Mouse (Mus musculus) hindbrain, postnatal 0 days (tissue): ENCODE data around the gene 1700012B09Rik. TPM values are rescaled to one million over a fixed set of nuclear protein-coding genes. Genes with fewer than 3 reads are reported as not detected.

Source experiments
- ATAC-seq: fragments of 200-750 bp; cut with Nextera tagmentation; 2 replicates; pipeline ENCODE4 v1.8.0; 2017; ENCODE audit warnings: mild to moderate bottlenecking, moderate TSS enrichment, moderate library complexity
- DNase-seq: peaks from one replicate; pipeline ENCODE4 v3.0.0-alpha.2; 2015; ENCODE audit warnings: low spot score
- H3K27ac ChIP-seq: fragments of 300-500 bp; sonication (generic); 2 replicates; pipeline ENCODE4 v1.5.1; 2014; ENCODE audit warnings: mild to moderate bottlenecking
- H3K27me3 ChIP-seq: fragments of 300-500 bp; sonication (generic); 2 replicates; pipeline ENCODE4 v1.6.1; 2014; ENCODE audit warnings: low read length, mixed read lengths; ENCODE audit not compliant: insufficient read depth
- H3K36me3 ChIP-seq: fragments of 300-500 bp; sonication (generic); 2 replicates; pipeline ENCODE4 v1.6.1; 2014; ENCODE audit warnings: low read length, mixed read lengths; ENCODE audit not compliant: insufficient read depth
- H3K4me1 ChIP-seq: fragments of 300-500 bp; sonication (generic); 2 replicates; pipeline ENCODE4 v1.6.1; 2014; ENCODE audit warnings: antibody characterized with exemption, low read length, mixed read lengths; ENCODE audit not compliant: insufficient read depth
- H3K4me2 ChIP-seq: fragments of 300-500 bp; sonication (generic); 2 replicates; pipeline ENCODE4 v1.6.1; 2014; ENCODE audit warnings: low read depth, mild to moderate bottlenecking, low read length, moderate library complexity, mixed read lengths
- H3K4me3 ChIP-seq: fragments of 300-500 bp; sonication (generic); 2 replicates; pipeline ENCODE4 v1.5.1; 2014; ENCODE audit warnings: low read length
- H3K9ac ChIP-seq: fragments of 300-500 bp; sonication (generic); replicated peaks from 2 replicates; pipeline ENCODE4 v1.6.1; 2014; ENCODE audit warnings: mild to moderate bottlenecking, low read length, moderate library complexity, mixed read lengths
- H3K9me3 ChIP-seq: fragments of 300-500 bp; sonication (generic); 2 replicates; pipeline ENCODE4 v1.6.1; 2016; ENCODE audit warnings: low read length, mixed read lengths
- CTCF ChIP-seq: IDR thresholded peaks from 2 replicates; pipeline ENCODE4 v1.5.1; 2016; ENCODE audit warnings: antibody characterized with exemption, control low read depth, low read depth
- WGBS: fragments of 180-500 bp; shearing (Covaris S2); extraction: QIAGEN DNeasy Blood & Tissue Kit; methylation state at CpG from one replicate; pipeline ENCODE4 v1.1.7; 2014; 5-methylcytosine and 5-hydroxymethylcytosine counted together
- polyA plus RNA-seq: library from polyadenylated mRNA; unstranded; fragments of >200 nt; fragmentation: Nextera tagmentation; extraction: Ambion mirVana; gene quantifications from 2 replicates; pipeline ENCODE4 v1.2.1, GENCODE M21; 2015
- total RNA-seq: library from RNA; depleted of rRNA; stranded (reverse); fragments of >200 nt; gene quantifications from 2 replicates; pipeline ENCODE4 v1.2.3, GENCODE M21; 2014; rRNA removed

The 1700012B09Rik gene
- total RNA-seq: 0.42 and 2.3 TPM in 2 replicates
- polyA plus RNA-seq: 4.0 and 5.0 TPM in 2 replicates

GRCm38 (mm10) chr9:14770803-14771471 lies at the start of gene 1700012B09Rik:
TSS of gene 1700012B09Rik (minus strand) at chr9:14771030.
- H3K27ac ChIP-seq: no peak within 1 kb of the TSS
- DNase-seq: peak; percentile 30
- H3K4me1 ChIP-seq: peaks cover 3% of the 10 kb centered on the region; the same call in 1 of the 2 replicates
- H3K9me3 ChIP-seq: no peaks in the 10 kb centered on the region
- H3K4me2 ChIP-seq: peak within 1 kb of the TSS; percentile 35; the same call in 1 of the 2 replicates
- no peaks in the 10 kb centered on the region for H3K36me3 ChIP-seq
- ATAC-seq: peak; percentile 72
- 13% methylated on average over 23 of the region's 23 CpGs for WGBS
- H3K27me3 ChIP-seq: no peaks in the 10 kb centered on the region
- TF ChIP-seq CTCF: no peak
- no peak within 1 kb of the TSS for H3K4me3 ChIP-seq
- H3K9ac ChIP-seq: no peak within 1 kb of the TSS

DNA sequence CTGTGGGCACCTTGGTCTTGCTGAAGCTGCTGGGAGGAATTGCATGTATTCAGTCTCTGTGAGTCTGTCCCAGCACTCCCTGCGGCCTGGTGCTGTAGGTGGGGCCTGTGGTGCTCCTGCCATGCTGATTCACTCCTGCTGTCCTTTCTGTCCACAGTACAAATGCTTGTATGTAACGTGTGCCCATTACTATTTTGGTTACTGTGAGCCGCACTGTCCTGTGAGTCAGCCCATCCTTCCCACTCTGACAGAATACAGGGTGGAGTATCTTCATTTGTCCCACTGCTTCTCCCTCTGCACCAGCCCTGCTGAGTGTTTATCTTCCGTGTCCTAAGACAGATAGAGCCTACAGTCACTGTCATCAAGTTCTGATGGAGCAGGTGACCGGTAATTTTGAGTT lies 39.3 kb upstream of the 1700012B09Rik start:
- Histone ChIP-seq H3K27ac (no peak overlapping the region), H3K4me2 (no peak overlapping the region), H3K27me3 (no peaks in the 10 kb centered on the region), H3K36me3 (peaks cover 24% of the 10 kb centered on the region), H3K4me1 (no peaks in the 10 kb centered on the region), H3K9me3 (no peaks in the 10 kb centered on the region), H3K4me3 (no peak overlapping the region), H3K9ac (no peak overlapping the region)
- ATAC-seq: no peak
- WGBS: 93% methylated on average over 5 of the region's 5 CpGs
- TF ChIP-seq CTCF: no peak
- no peak for DNase-seq

- Histone ChIP-seq H3K27ac (no peak overlapping the region), H3K4me3 (no peak overlapping the region), H3K9me3 (no peaks in the 10 kb centered on the region), H3K36me3 (peaks cover 29% of the 10 kb centered on the region), H3K27me3 (no peaks in the 10 kb centered on the region), H3K4me1 (no peaks in the 10 kb centered on the region), H3K4me2 (no peak overlapping the region), H3K9ac (no peak overlapping the region)
- ATAC-seq (no peak), DNase-seq (no peak)
- WGBS: 100% methylated on average over 1 of the region's 1 CpGs
- no peak for TF ChIP-seq CTCF
Measured at GRCm38 (mm10) chr9:14806786-14807185, 36.0 kb upstream of the 1700012B09Rik start.

- no peak for DNase-seq
- no peaks in the 10 kb centered on the region for H3K27me3 ChIP-seq
- H3K4me1 ChIP-seq: no peaks in the 10 kb centered on the region
- TF ChIP-seq CTCF: no peak
- no peak for ATAC-seq
- no peak overlapping the region for H3K4me2 ChIP-seq
- H3K9ac ChIP-seq: no peak overlapping the region
- no peaks in the 10 kb centered on the region for H3K9me3 ChIP-seq
- peaks cover 38% of the 10 kb centered on the region for H3K36me3 ChIP-seq
- 89% methylated on average over 2 of the region's 2 CpGs for WGBS
- no peak overlapping the region for H3K27ac ChIP-seq
- no peak overlapping the region for H3K4me3 ChIP-seq
Measured at GRCm38 (mm10) chr9:14805714-14806113, 34.9 kb upstream of the 1700012B09Rik start.

DNA sequence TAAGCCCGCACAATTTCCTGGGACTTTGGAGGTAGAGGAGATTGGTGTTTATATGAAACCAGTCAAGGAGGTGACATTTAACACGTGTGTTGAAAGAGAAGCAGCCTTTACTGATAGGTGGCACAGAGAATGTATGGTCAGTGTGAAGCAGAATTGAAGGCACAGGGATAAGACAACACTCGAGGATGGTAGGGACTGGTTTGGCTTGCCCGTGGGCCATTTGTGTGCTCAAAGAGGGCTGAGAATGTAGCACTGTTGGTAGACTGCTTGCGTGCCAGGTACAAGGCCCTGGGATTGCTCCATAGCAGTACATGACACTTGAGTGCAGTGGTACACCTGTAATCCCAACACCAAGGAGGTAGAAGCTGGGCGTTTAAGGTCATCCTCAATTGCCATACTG lies 16.5 kb upstream of the 1700012B09Rik start:
- 91% methylated on average over 6 of the region's 6 CpGs for WGBS
- ATAC-seq: no peak
- Histone ChIP-seq H3K27ac (no peak overlapping the region), H3K4me3 (no peak overlapping the region), H3K27me3 (no peaks in the 10 kb centered on the region), H3K4me2 (no peak overlapping the region), H3K36me3 (peaks cover 16% of the 10 kb centered on the region), H3K9ac (no peak overlapping the region), H3K9me3 (no peaks in the 10 kb centered on the region), H3K4me1 (peaks cover 3% of the 10 kb centered on the region; the same call in 1 of the 2 replicates)
- no peak for TF ChIP-seq CTCF
- no peak for DNase-seq

GRCm38 (mm10) chr9:14784039-14785002 lies 13.5 kb upstream of the 1700012B09Rik start, which contains the start of the genes Mre11a and Ankrd49:
TSS of gene Mre11a (plus strand) at chr9:14784654.
TSS of gene Ankrd49 (minus strand) at chr9:14784856.
- no peaks in the 10 kb centered on the region for H3K9me3 ChIP-seq
- TF ChIP-seq CTCF: no peak
- peaks cover 16% of the 10 kb centered on the region; the same call in 1 of the 2 replicates for H3K36me3 ChIP-seq
- peak within 1 kb of the TSS; percentile 83 for H3K9ac ChIP-seq
- H3K4me1 ChIP-seq: peaks cover 3% of the 10 kb centered on the region; the same call in 1 of the 2 replicates
- H3K27ac ChIP-seq: peak within 1 kb of the TSS; percentile 94
- peak within 1 kb of the TSS; percentile 93 for H3K4me2 ChIP-seq
- ATAC-seq: peak; percentile 100
- DNase-seq: peak; percentile 98
- peak within 1 kb of the TSS; percentile 83 for H3K4me3 ChIP-seq
- no peaks in the 10 kb centered on the region for H3K27me3 ChIP-seq
- under 1% methylated on average over 61 of the region's 62 CpGs for WGBS
